8 mouse cellular contexts compared by ENCODE assay signal in genomic region chr11:29374274-29374656, GRCm38 (mm10). TPM values are rescaled to one million over a fixed set of nuclear protein-coding genes. Genes with fewer than 3 reads are reported as not detected.
DNase-seq lines count a peak whose midpoint lies in the region; ATAC-seq and TF ChIP-seq lines count a peak whose summit lies in the region.

No protein-coding gene starts in this region.

- WGBS in embryonic facial prominence, embryonic 13.5 days, result 0% methylated on average over 8 of the region's 8 CpGs
- under 1% methylated on average over 8 of the region's 8 CpGs for WGBS in intestine, embryonic 16.5 days
- under 1% methylated on average over 8 of the region's 8 CpGs for WGBS in midbrain, postnatal 0 days

- peak overlapping the region; percentile 85 for H3K4me3 ChIP-seq in embryonic facial prominence, embryonic 13.5 days
- peak overlapping the region; percentile 95 for H3K4me3 ChIP-seq in intestine, embryonic 16.5 days (ENCODE audit: low read length)
- H3K4me3 ChIP-seq in midbrain, postnatal 0 days (ENCODE audit: low read depth, low read length), result peak overlapping the region; percentile 85

- H3K4me2 ChIP-seq in embryonic facial prominence, embryonic 13.5 days, result peak overlapping the region; percentile 61
- peak overlapping the region; percentile 80 for H3K4me2 ChIP-seq in intestine, embryonic 16.5 days (ENCODE audit: low read depth, low read length)
- H3K4me2 ChIP-seq in midbrain, postnatal 0 days (ENCODE audit: low read depth, low read length, poor library complexity, severe bottlenecking), result peak overlapping the region; percentile 45

- peaks cover 6% of the 10 kb centered on the region; the same call in 1 of the 2 replicates for H3K4me1 ChIP-seq in embryonic facial prominence, embryonic 13.5 days
- peaks cover 5% of the 10 kb centered on the region; the same call in 1 of the 2 replicates for H3K4me1 ChIP-seq in intestine, embryonic 16.5 days (ENCODE audit: control insufficient read depth, insufficient read depth, low read length)
- H3K4me1 ChIP-seq in midbrain, postnatal 0 days (ENCODE audit: insufficient read depth, low read length), result no peaks in the 10 kb centered on the region; the same call in 1 of the 2 replicates

- no peak for ATAC-seq in embryonic facial prominence, embryonic 13.5 days (ENCODE audit: insufficient number of reproducible peaks, insufficient read depth, low FRiP score, low TSS enrichment, low read depth)
- ATAC-seq in intestine, embryonic 16.5 days, result peak; percentile 5; the same call in 1 of the 2 replicates
- ATAC-seq in midbrain, postnatal 0 days (ENCODE audit: low FRiP score), result peak; percentile 21

- peak; percentile 35 for TF ChIP-seq CTCF in midbrain, postnatal 0 days (IDR thresholded peaks at IDR 0.05)

- H3K9ac ChIP-seq in embryonic facial prominence, embryonic 13.5 days, result peak overlapping the region; percentile 95
- H3K9ac ChIP-seq in intestine, embryonic 16.5 days (ENCODE audit: low read depth, low read length), result peak overlapping the region; percentile 92
- H3K9ac ChIP-seq in midbrain, postnatal 0 days (replicated peaks; ENCODE audit: low read length, poor library complexity, severe bottlenecking), result peak overlapping the region; percentile 98

- H3K27me3 ChIP-seq in embryonic facial prominence, embryonic 13.5 days, result no peaks in the 10 kb centered on the region
- no peaks in the 10 kb centered on the region for H3K27me3 ChIP-seq in intestine, embryonic 16.5 days (replicated peaks; ENCODE audit: control insufficient read depth, insufficient read depth, low read length)
- H3K27me3 ChIP-seq in midbrain, postnatal 0 days (ENCODE audit: insufficient read depth, low read length), result no peaks in the 10 kb centered on the region

- no peaks in the 10 kb centered on the region for H3K9me3 ChIP-seq in embryonic facial prominence, embryonic 13.5 days
- no peaks in the 10 kb centered on the region for H3K9me3 ChIP-seq in intestine, embryonic 16.5 days (ENCODE audit: control insufficient read depth, low read length)
- H3K9me3 ChIP-seq in midbrain, postnatal 0 days (ENCODE audit: low read length), result no peaks in the 10 kb centered on the region

- DNase-seq in gastrocnemius, adult 18-20 months (ENCODE audit: low spot score), result peak; percentile 1
- DNase-seq in gastrocnemius, postnatal 25 days, result no peak
- DNase-seq in 416B (ENCODE audit: low read depth), result peak; percentile 79
- no peak for DNase-seq in midbrain, postnatal 0 days (ENCODE audit: low spot score)
- no peak for DNase-seq in urinary bladder, postnatal 36 days (ENCODE audit: low spot score in 2 of 2)
- DNase-seq in spleen, adult 12 weeks (ENCODE audit: low spot score), result no peak

- H3K27ac ChIP-seq in embryonic facial prominence, embryonic 13.5 days, result peak overlapping the region; percentile 95
- peak overlapping the region; percentile 94 for H3K27ac ChIP-seq in intestine, embryonic 16.5 days (ENCODE audit: low read length)
- H3K27ac ChIP-seq in midbrain, postnatal 0 days (ENCODE audit: low read depth, low read length), result peak overlapping the region; percentile 99

- 0 out of 2 replicates have a peak, but pooled peaks cover 6% of the 10 kb centered on the region for H3K36me3 ChIP-seq in embryonic facial prominence, embryonic 13.5 days
- H3K36me3 ChIP-seq in intestine, embryonic 16.5 days (ENCODE audit: control insufficient read depth, insufficient read depth, low read length), result no peaks in the 10 kb centered on the region
- H3K36me3 ChIP-seq in midbrain, postnatal 0 days (ENCODE audit: insufficient read depth, low read length), result no peaks in the 10 kb centered on the region

RNA-seq across cellular contexts. Expression of gene Ccdc88a, which starts 0.8 kb away (rescaled TPM):
- total RNA-seq in gastrocnemius, adult 18-20 months (2021), result 1 to 10 TPM; 2.2 to 2.3 TPM
- 1 to 10 TPM; 3.6 to 4.2 TPM for total RNA-seq in gastrocnemius, postnatal 25 days (2021)
- polyA plus RNA-seq in embryonic facial prominence, embryonic 13.5 days (2015; fragmentation: Nextera tagmentation; extraction: Ambion mirVana), result 48.2 and 50.6 TPM in 2 replicates
- 10.7 and 12.2 TPM in 2 replicates for polyA plus RNA-seq in intestine, embryonic 16.5 days (2015; fragmentation: Nextera tagmentation; extraction: Ambion mirVana)
- total RNA-seq in midbrain, postnatal 0 days (2014; rRNA removed), result 74.5 and 91.3 TPM in 2 replicates
- 72.8 and 89.2 TPM in 2 replicates for polyA plus RNA-seq in midbrain, postnatal 0 days (2015; fragmentation: Nextera tagmentation; extraction: Ambion mirVana)

Comparison
In these comparisons a context has a peak if more than half of its experiments do, and no peak if none do; other contexts are left out.
1. DNase-seq: peak in gastrocnemius, adult 18-20 months (single experiment) and 416B (single experiment); none in gastrocnemius, postnatal 25 days (single experiment), midbrain, postnatal 0 days (single experiment), urinary bladder, postnatal 36 days (0 of 2) and spleen, adult 12 weeks (single experiment).
2. RNA of gene Ccdc88a, which starts 0.8 kb away (total RNA-seq): 74.5 to 91.3 TPM in midbrain, postnatal 0 days; 3.6 to 4.2 TPM in gastrocnemius, postnatal 25 days and 2.2 to 2.3 TPM in gastrocnemius, adult 18-20 months; every median in the first group is over 10 times any median in the second.
3. Peak in every context shown above with its lines, with median percentiles within 50 percentile points of each other: H3K27ac ChIP-seq, H3K4me2 ChIP-seq, H3K4me3 ChIP-seq and H3K9ac ChIP-seq.